23 mouse cellular contexts compared by ENCODE assay signal in the genomic region with DNA sequence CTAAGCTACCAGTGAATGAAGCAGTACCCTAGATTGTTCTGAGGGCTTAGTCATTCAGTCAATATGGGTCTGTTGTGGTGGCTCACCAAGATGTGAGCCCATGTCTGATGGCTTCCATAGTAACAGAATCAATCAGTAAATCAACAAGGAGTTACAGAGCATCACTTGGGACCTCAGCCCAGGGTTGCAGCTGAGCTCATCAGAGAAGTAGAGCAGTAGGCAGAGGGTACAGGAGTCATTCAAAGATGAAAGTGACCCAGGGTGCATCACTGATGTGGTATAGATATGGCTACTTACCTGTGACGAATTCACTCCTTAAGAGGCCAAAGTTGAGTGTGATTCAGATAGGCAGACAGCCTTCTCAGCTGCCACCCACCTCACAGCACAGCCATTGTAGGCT. TPM values are rescaled to one million over a fixed set of nuclear protein-coding genes. Genes with fewer than 3 reads are reported as not detected.
DNase-seq lines count a peak whose midpoint lies in the region; ATAC-seq and TF ChIP-seq lines count a peak whose summit lies in the region.
"Had no signal": no experiment of that assay in that cellular context is flagged by ENCODE, and none has a peak within 500 bp of the region (broad histone marks: within the 10 kb centered on the region; RNA-seq: fewer than 3 reads in every experiment).

No protein-coding gene starts in this region.

- WGBS in lung, adult 2 months: 53% methylated on average over 1 of the region's 1 CpGs
- WGBS in midbrain, embryonic 15.5 days: 80% methylated on average over 1 of the region's 1 CpGs

- no peak overlapping the region for H3K4me2 ChIP-seq in midbrain, embryonic 15.5 days
- H3K4me2 ChIP-seq: forebrain, embryonic 13.5 days; heart, embryonic 11.5 days; hindbrain, embryonic 13.5 days had no signal

- H3K4me3 ChIP-seq in lung, adult 2 months (replicated peaks; ENCODE audit: extremely low read depth, low read depth, low read length): no peak overlapping the region
- no peak overlapping the region for H3K4me3 ChIP-seq in midbrain, embryonic 15.5 days
- H3K4me3 ChIP-seq: forebrain, embryonic 10.5 days; forebrain, embryonic 13.5 days; hindbrain, embryonic 10.5 days; hindbrain, embryonic 13.5 days had no signal

- no peak overlapping the region for H3K9ac ChIP-seq in midbrain, embryonic 15.5 days
- H3K9ac ChIP-seq: forebrain, embryonic 13.5 days; hindbrain, embryonic 13.5 days had no signal

- H3K27ac ChIP-seq in midbrain, embryonic 15.5 days: no peak overlapping the region
- H3K27ac ChIP-seq: forebrain, embryonic 10.5 days; forebrain, embryonic 13.5 days; hindbrain, embryonic 10.5 days; hindbrain, embryonic 13.5 days had no signal

- no peak for TF ChIP-seq POLR2A in lung, adult 2 months (IDR thresholded peaks at IDR 0.05; ENCODE audit: borderline replicate concordance, extremely low read depth, low read depth, low read length)

- DNase-seq in CD4-positive helper T cell, adult 2 months (ENCODE audit: low read depth, low spot score): peak; percentile 60
- DNase-seq in CD4-positive, CD25-positive, alpha-beta regulatory T cell, adult 2 months (ENCODE audit: low read depth, low spot score): peak; percentile 63
- peak; percentile 62 for DNase-seq in induced T-regulatory cell, adult 2 months (ENCODE audit: low read depth)
- DNase-seq in lung, adult 2 months: no peak
- no peak for DNase-seq in cerebellum, postnatal 10 days
- DNase-seq in embryo, embryonic 10 days (ENCODE audit: low spot score): no peak
- DNase-seq: adrenal gland, adult 2 months; adrenal gland, postnatal 25 days; cerebellum, adult 18-20 months; cerebellum, adult 9-10 months; cerebellum, postnatal 25 days; gastrocnemius, postnatal 10 days; gastrocnemius, postnatal 36 days; kidney, adult 11 months had no signal

- no peaks in the 10 kb centered on the region for H3K27me3 ChIP-seq in midbrain, embryonic 15.5 days (replicated peaks)
- H3K27me3 ChIP-seq: forebrain, embryonic 13.5 days; hindbrain, embryonic 13.5 days had no signal

- no peaks in the 10 kb centered on the region for H3K36me3 ChIP-seq in midbrain, embryonic 15.5 days (replicated peaks)
- H3K36me3 ChIP-seq: forebrain, embryonic 10.5 days; hindbrain, embryonic 10.5 days; hindbrain, embryonic 13.5 days had no signal

- ATAC-seq in activated CD4-positive, CD25-positive, alpha-beta regulatory T cell, adult 4 months: peak; percentile 77
- no peak for ATAC-seq in midbrain, embryonic 15.5 days (replicated peaks)
- ATAC-seq: forebrain, embryonic 13.5 days; forebrain, embryonic 16.5 days; hindbrain, embryonic 16.5 days had no signal

- TF ChIP-seq CTCF in lung, adult 2 months (IDR thresholded peaks at IDR 0.05; ENCODE audit: insufficient read depth, low read length): no peak

- H3K4me1 ChIP-seq in lung, adult 2 months (ENCODE audit: control insufficient read depth, insufficient read depth, low read length): no peaks in the 10 kb centered on the region
- no peaks in the 10 kb centered on the region for H3K4me1 ChIP-seq in midbrain, embryonic 15.5 days
- H3K4me1 ChIP-seq: hindbrain, embryonic 10.5 days had no signal

- H3K9me3 ChIP-seq in midbrain, embryonic 15.5 days: no peaks in the 10 kb centered on the region
- H3K9me3 ChIP-seq: forebrain, embryonic 10.5 days; forebrain, embryonic 13.5 days; hindbrain, embryonic 10.5 days; hindbrain, embryonic 13.5 days had no signal

RNA-seq across cellular contexts. Expression of a gene that starts 49.8 kb away (rescaled TPM):
- 10 to 100 TPM; 27.2 to 27.5 TPM for polyA plus RNA-seq in activated CD4-positive, CD25-positive, alpha-beta regulatory T cell, adult 4 months (2017; shearing (Covaris generic))
- 17.0 and 21.9 TPM in 2 replicates for polyA plus RNA-seq in lung, adult 2 months (2012; rRNA removed)
- 207 and 233 TPM in 2 replicates for polyA plus RNA-seq in midbrain, embryonic 15.5 days (2015; fragmentation: Nextera tagmentation; extraction: Ambion mirVana)

Comparison
In these comparisons a context has a peak if more than half of its experiments do, and no peak if none do; other contexts are left out.
1. DNase-seq: peak in CD4-positive helper T cell, adult 2 months (single experiment), CD4-positive, CD25-positive, alpha-beta regulatory T cell, adult 2 months (single experiment) and induced T-regulatory cell, adult 2 months (single experiment); none in lung, adult 2 months (single experiment), cerebellum, postnatal 10 days (0 of 2) and embryo, embryonic 10 days (single experiment).